In the genomic region with DNA sequence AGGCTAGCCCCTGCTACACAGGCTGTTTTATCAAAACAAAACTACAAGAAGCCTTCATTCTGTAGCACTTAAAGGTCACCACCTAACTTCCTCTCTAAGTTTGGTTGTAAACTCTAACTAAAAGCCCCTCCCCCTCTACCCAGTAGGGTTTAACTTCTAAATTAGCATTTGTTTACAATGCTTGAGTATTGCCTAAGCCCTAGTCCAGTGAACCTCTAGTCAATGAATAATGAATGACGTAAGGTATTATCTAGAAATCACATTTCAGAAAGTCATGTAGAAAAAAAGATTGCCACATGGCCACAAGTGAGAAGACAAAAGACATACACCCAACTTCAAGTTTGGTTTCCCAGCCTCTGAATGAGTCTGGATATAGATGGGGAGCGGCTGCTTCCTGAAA, we compare ENCODE assay signal across 8 mouse cellular contexts. TPM values are rescaled to one million over a fixed set of nuclear protein-coding genes. Genes with fewer than 3 reads are reported as not detected.
DNase-seq lines count a peak whose midpoint lies in the region; ATAC-seq lines count a peak whose summit lies in the region.

No protein-coding gene starts in this region.

- peaks cover 14% of the 10 kb centered on the region for H3K4me1 ChIP-seq in forebrain, embryonic 12.5 days
- H3K4me1 ChIP-seq in limb, embryonic 13.5 days, result peaks cover 19% of the 10 kb centered on the region
- peaks cover 13% of the 10 kb centered on the region for H3K4me1 ChIP-seq in neural tube, embryonic 15.5 days

- H3K9me3 ChIP-seq in forebrain, embryonic 12.5 days, result no peaks in the 10 kb centered on the region
- no peaks in the 10 kb centered on the region for H3K9me3 ChIP-seq in limb, embryonic 13.5 days
- H3K9me3 ChIP-seq in neural tube, embryonic 15.5 days (replicated peaks), result no peaks in the 10 kb centered on the region

- no peak overlapping the region for H3K27ac ChIP-seq in forebrain, embryonic 12.5 days
- no peak overlapping the region for H3K27ac ChIP-seq in limb, embryonic 13.5 days
- no peak overlapping the region for H3K27ac ChIP-seq in neural tube, embryonic 15.5 days (replicated peaks)

- H3K4me3 ChIP-seq in forebrain, embryonic 12.5 days (replicated peaks), result peak overlapping the region; percentile 85
- peak overlapping the region; percentile 82 for H3K4me3 ChIP-seq in limb, embryonic 13.5 days
- H3K4me3 ChIP-seq in neural tube, embryonic 15.5 days (replicated peaks), result peak overlapping the region; percentile 87; the same call in 1 of the 2 replicates

- 20% methylated on average over 2 of the region's 2 CpGs for WGBS in forebrain, embryonic 12.5 days
- 27% methylated on average over 2 of the region's 2 CpGs for WGBS in limb, embryonic 13.5 days
- 20% methylated on average over 2 of the region's 2 CpGs for WGBS in neural tube, embryonic 15.5 days

- H3K36me3 ChIP-seq in forebrain, embryonic 12.5 days (replicated peaks), result peaks cover 2% of the 10 kb centered on the region; the same call in 1 of the 2 replicates
- H3K36me3 ChIP-seq in limb, embryonic 13.5 days, result peaks cover 5% of the 10 kb centered on the region
- H3K36me3 ChIP-seq in neural tube, embryonic 15.5 days, result no peaks in the 10 kb centered on the region

- peak; percentile 72 for DNase-seq in 416B (ENCODE audit: low read depth)
- DNase-seq in cerebellum, adult 8-10 months, result no peak
- no peak for DNase-seq in spleen, adult 12 weeks (ENCODE audit: low spot score)
- DNase-seq in frontal cortex, adult 2 months (ENCODE audit: extremely low spot score in 1 of 2, low spot score in 1 of 2), result no peak

- H3K4me2 ChIP-seq in forebrain, embryonic 12.5 days, result peak overlapping the region; percentile 81
- peak overlapping the region; percentile 73 for H3K4me2 ChIP-seq in limb, embryonic 13.5 days (replicated peaks)
- peak overlapping the region; percentile 75 for H3K4me2 ChIP-seq in neural tube, embryonic 15.5 days

- peak; percentile 49 for ATAC-seq in CD4-positive, CD25-positive, alpha-beta regulatory T cell, adult 4 months
- ATAC-seq in forebrain, embryonic 12.5 days (ENCODE audit: low FRiP score), result no peak
- no peak for ATAC-seq in limb, embryonic 13.5 days (ENCODE audit: low FRiP score, low read depth)
- no peak for ATAC-seq in neural tube, embryonic 15.5 days (ENCODE audit: low FRiP score)

- no peaks in the 10 kb centered on the region for H3K27me3 ChIP-seq in forebrain, embryonic 12.5 days
- H3K27me3 ChIP-seq in limb, embryonic 13.5 days, result no peaks in the 10 kb centered on the region
- H3K27me3 ChIP-seq in neural tube, embryonic 15.5 days (replicated peaks), result no peaks in the 10 kb centered on the region

- H3K9ac ChIP-seq in forebrain, embryonic 12.5 days, result no peak overlapping the region; the same call in 1 of the 2 replicates
- H3K9ac ChIP-seq in limb, embryonic 13.5 days, result peak overlapping the region; percentile 90; the same call in 1 of the 2 replicates
- no peak overlapping the region for H3K9ac ChIP-seq in neural tube, embryonic 15.5 days (replicated peaks)

RNA-seq across cellular contexts. Expression of a gene that starts 17.2 kb away (rescaled TPM):
- polyA plus RNA-seq in CD4-positive, CD25-positive, alpha-beta regulatory T cell, adult 4 months (2017; shearing (Covaris generic)), result 10 to 100 TPM; 68.3 to 79.2 TPM
- 25.2 and 28.5 TPM in 2 replicates for polyA plus RNA-seq in forebrain, embryonic 12.5 days (2016; fragmentation: Nextera tagmentation; extraction: Ambion mirVana)
- 50.6 and 53.5 TPM in 2 replicates for polyA plus RNA-seq in limb, embryonic 13.5 days (2015; fragmentation: Nextera tagmentation; extraction: Ambion mirVana)
- polyA plus RNA-seq in neural tube, embryonic 15.5 days (2015; fragmentation: Nextera tagmentation; extraction: Ambion mirVana), result 29.4 and 32.6 TPM in 2 replicates
- 10.5 and 12.4 TPM in 2 replicates for polyA plus RNA-seq in frontal cortex, adult 2 months (2012; rRNA removed)

RNA-seq across cellular contexts. Expression of a gene that starts 36.6 kb away (rescaled TPM):
- polyA plus RNA-seq in CD4-positive, CD25-positive, alpha-beta regulatory T cell, adult 4 months (2017; shearing (Covaris generic)), result 10 to 100 TPM; 18.3 to 23.8 TPM
- polyA plus RNA-seq in forebrain, embryonic 12.5 days (2016; fragmentation: Nextera tagmentation; extraction: Ambion mirVana), result 42.2 and 45.8 TPM in 2 replicates
- polyA plus RNA-seq in limb, embryonic 13.5 days (2015; fragmentation: Nextera tagmentation; extraction: Ambion mirVana), result 79.4 and 81.0 TPM in 2 replicates
- polyA plus RNA-seq in neural tube, embryonic 15.5 days (2015; fragmentation: Nextera tagmentation; extraction: Ambion mirVana), result 68.0 and 68.8 TPM in 2 replicates
- 15.6 and 17.5 TPM in 2 replicates for polyA plus RNA-seq in frontal cortex, adult 2 months (2012; rRNA removed)

RNA-seq across cellular contexts. Expression of a gene that starts 57.9 kb away (rescaled TPM):
- 100 to 1,000 TPM; 131 to 179 TPM for polyA plus RNA-seq in CD4-positive, CD25-positive, alpha-beta regulatory T cell, adult 4 months (2017; shearing (Covaris generic))
- polyA plus RNA-seq in forebrain, embryonic 12.5 days (2016; fragmentation: Nextera tagmentation; extraction: Ambion mirVana), result 221 and 226 TPM in 2 replicates
- 168 and 175 TPM in 2 replicates for polyA plus RNA-seq in limb, embryonic 13.5 days (2015; fragmentation: Nextera tagmentation; extraction: Ambion mirVana)
- 148 and 153 TPM in 2 replicates for polyA plus RNA-seq in neural tube, embryonic 15.5 days (2015; fragmentation: Nextera tagmentation; extraction: Ambion mirVana)
- polyA plus RNA-seq in frontal cortex, adult 2 months (2012; rRNA removed), result 89.6 and 96.8 TPM in 2 replicates
